Mouse (Mus musculus) lung, postnatal 0 days (tissue): ENCODE results near the gene Cfap99.

ENCODE experiments used
- CTCF ChIP-seq: IDR thresholded peaks from 2 replicates; pipeline ENCODE4 v1.5.1; 2016; ENCODE audit warnings: antibody characterized with exemption, mild to moderate bottlenecking
- EP300 ChIP-seq: IDR thresholded peaks from 2 replicates; pipeline ENCODE4 v1.6.1; 2016; ENCODE audit warnings: antibody characterized with exemption, mild to moderate bottlenecking, control low read depth

DNA sequence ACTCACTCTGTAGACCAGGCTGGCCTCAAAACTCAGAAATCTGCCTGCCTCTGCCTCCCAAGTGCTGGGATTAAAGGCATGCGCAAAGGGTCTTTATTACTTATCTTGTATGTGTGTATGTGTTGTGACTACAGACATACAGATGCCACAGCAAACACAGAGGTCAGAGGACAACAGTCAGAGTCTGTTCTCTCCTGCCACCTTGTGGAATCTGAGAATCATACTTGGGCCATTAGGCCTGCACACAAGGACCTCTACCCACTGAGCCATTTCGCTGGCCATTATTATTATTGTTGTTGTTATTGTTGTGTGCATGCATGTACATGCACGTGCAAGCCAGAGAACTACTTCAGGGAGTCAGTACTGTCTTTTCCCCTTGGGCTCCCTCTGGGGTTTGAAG lies 33.2 kb upstream of the Cfap99 start:
- TF ChIP-seq CTCF (peak; percentile 64), EP300 (no peak)
